Mouse (Mus musculus): ENCODE measurements around the gene Mup2.
"Not testable (repeated sequence)": the region's sequence is repeated elsewhere in the genome, so short reads cannot be mapped to it uniquely, and the experiment has no call there.

The Mup2 gene

DNA sequence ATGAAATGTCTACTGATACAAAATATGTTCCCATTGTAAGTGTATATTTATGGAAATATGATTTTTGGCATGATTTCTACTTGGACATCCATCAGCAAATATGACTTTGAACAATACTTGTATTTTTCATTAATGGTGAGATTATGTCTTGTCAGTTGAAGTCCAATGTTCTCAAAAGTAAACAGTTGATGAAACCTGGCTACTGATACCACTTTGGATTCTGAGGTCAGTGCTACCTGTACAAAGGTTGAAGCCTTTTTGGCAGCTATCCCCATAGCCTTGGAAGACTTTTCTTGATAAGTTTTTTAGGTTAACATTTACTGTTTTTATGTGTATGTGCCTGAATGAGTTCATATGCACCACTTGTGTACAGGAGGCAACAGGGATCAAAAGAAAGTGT, at the start of gene Mup2:
TSS of gene Mup2 (minus strand) at position 101 of the 400 bp plus-strand sequence.
- DNase-seq (ENCODE audit: low spot score in 2 of 2), result not testable (repeated sequence)

All from spleen, postnatal 14 days (tissue).